Mouse (Mus musculus) lung, embryonic 14.5 days (tissue): ENCODE measurements around the gene Lcn6. TPM values are rescaled to one million over a fixed set of nuclear protein-coding genes. Genes with fewer than 3 reads are reported as not detected.
A peak's percentile ranks its signal among the peaks of the same experiment; 100 is the strongest.

Source experiments
- ATAC-seq: fragments of 200-750 bp; cut with Nextera tagmentation; 2 replicates; pipeline ENCODE4 v1.8.0; 2017; ENCODE audit warnings: mild to moderate bottlenecking, moderate TSS enrichment, moderate library complexity; ENCODE audit not compliant: insufficient read depth
- DNase-seq: peaks from one replicate; pipeline ENCODE4 v3.0.0-alpha.2; 2015
- H3K27ac ChIP-seq: fragments of 300-500 bp; sonication (generic); 2 replicates; pipeline ENCODE4 v1.5.1; 2014; ENCODE audit warnings: low read depth, mild to moderate bottlenecking, moderate library complexity
- H3K27me3 ChIP-seq: fragments of 300-500 bp; sonication (generic); 2 replicates; pipeline ENCODE4 v1.6.1; 2014; ENCODE audit warnings: low read length, control low read depth; ENCODE audit not compliant: insufficient read depth
- H3K36me3 ChIP-seq: fragments of 300-500 bp; sonication (generic); 2 replicates; pipeline ENCODE4 v1.6.1; 2014; ENCODE audit warnings: control low read depth; ENCODE audit not compliant: insufficient read depth
- H3K4me1 ChIP-seq: fragments of 300-500 bp; sonication (generic); 2 replicates; pipeline ENCODE4 v1.6.1; 2014; ENCODE audit warnings: antibody characterized with exemption, control low read depth; ENCODE audit not compliant: insufficient read depth
- H3K4me2 ChIP-seq: fragments of 300-500 bp; sonication (generic); 2 replicates; pipeline ENCODE4 v1.6.1; 2014; ENCODE audit warnings: mild to moderate bottlenecking
- H3K4me3 ChIP-seq: fragments of 300-500 bp; sonication (generic); 2 replicates; pipeline ENCODE4 v1.5.1; 2014; ENCODE audit warnings: low read depth, low read length
- H3K9ac ChIP-seq: fragments of 300-500 bp; sonication (generic); 2 replicates; pipeline ENCODE4 v1.6.1; 2014
- H3K9me3 ChIP-seq: fragments of 300-500 bp; sonication (generic); 2 replicates; pipeline ENCODE4 v1.6.1; 2016; ENCODE audit warnings: low read depth, low read length, control low read depth
- CTCF ChIP-seq: IDR thresholded peaks from 2 replicates; pipeline ENCODE4 v1.5.1; 2016; ENCODE audit warnings: antibody characterized with exemption, low read depth
- whole genome bisulfite sequencing: fragments of 180-500 bp; shearing (Covaris S2); extraction: QIAGEN DNeasy Blood & Tissue Kit; methylation state at CpG from one replicate; pipeline ENCODE4 v1.1.7; 2014; 5-methylcytosine and 5-hydroxymethylcytosine counted together
- polyA plus RNA-seq: library from polyadenylated mRNA; unstranded; fragments of >200 nt; fragmentation: Nextera tagmentation; extraction: Ambion mirVana; gene quantifications from 2 replicates; pipeline ENCODE4 v1.2.1, GENCODE M21; 2014

Lcn6 gene
- polyA plus RNA-seq, 1 experiment from 2014 or later: not detected

GRCm38 (mm10) chr2:25654502-25654901 is 22.1 kb upstream of the Lcn6 start:
- H3K9me3 ChIP-seq: no peaks in the 10 kb centered on the region
- no peaks in the 10 kb centered on the region for H3K4me1 ChIP-seq
- no peaks in the 10 kb centered on the region for H3K36me3 ChIP-seq
- DNase-seq (peak; percentile 52), ATAC-seq (peak; percentile 73; the same call in 1 of the 2 replicates)
- 0 out of 2 replicates have a peak overlapping the region, but pooled peaks have one; percentile 12 for H3K4me2 ChIP-seq
- H3K27me3 ChIP-seq: no peaks in the 10 kb centered on the region
- H3K27ac ChIP-seq: peak overlapping the region; percentile 65
- H3K9ac ChIP-seq: 0 out of 2 replicates have a peak overlapping the region, but pooled peaks have one; percentile 25
- WGBS: 41% methylated on average over 1 of the region's 1 CpGs
- H3K4me3 ChIP-seq: no peak overlapping the region
- no peak for TF ChIP-seq CTCF

GRCm38 (mm10) chr2:25656691-25657090 is 19.9 kb upstream of the Lcn6 start:
- Histone ChIP-seq H3K27me3 (no peaks in the 10 kb centered on the region), H3K27ac (no peak overlapping the region), H3K36me3 (no peaks in the 10 kb centered on the region), H3K9ac (no peak overlapping the region), H3K4me1 (no peaks in the 10 kb centered on the region), H3K9me3 (no peaks in the 10 kb centered on the region), H3K4me3 (no peak overlapping the region), H3K4me2 (no peak overlapping the region)
- no peak for ATAC-seq
- DNase-seq: no peak
- TF ChIP-seq CTCF: no peak
- 79% methylated on average over 4 of the region's 4 CpGs for WGBS

- WGBS: 81% methylated on average over 4 of the region's 4 CpGs
- ATAC-seq (no peak), DNase-seq (no peak)
- Histone ChIP-seq H3K9ac (no peak overlapping the region), H3K4me3 (no peak overlapping the region), H3K27ac (no peak overlapping the region), H3K36me3 (no peaks in the 10 kb centered on the region), H3K27me3 (no peaks in the 10 kb centered on the region), H3K4me2 (no peak overlapping the region), H3K4me1 (no peaks in the 10 kb centered on the region), H3K9me3 (no peaks in the 10 kb centered on the region)
- no peak for TF ChIP-seq CTCF
Measured at GRCm38 (mm10) chr2:25657246-25657645, 19.3 kb upstream of the Lcn6 start.

GRCm38 (mm10) chr2:25657652-25658051 is 18.9 kb upstream of the Lcn6 start, which contains the start of gene Lcn5:
Lcn5 (plus strand) TSS chr2:25657952.
- no peak for DNase-seq
- H3K9me3 ChIP-seq: no peaks in the 10 kb centered on the region
- H3K4me3 ChIP-seq: no peak within 1 kb of the TSS
- H3K27ac ChIP-seq: no peak within 1 kb of the TSS
- H3K36me3 ChIP-seq: no peaks in the 10 kb centered on the region
- no peaks in the 10 kb centered on the region for H3K27me3 ChIP-seq
- H3K9ac ChIP-seq: no peak within 1 kb of the TSS
- no peak for ATAC-seq
- no peak within 1 kb of the TSS for H3K4me2 ChIP-seq
- no peak for TF ChIP-seq CTCF
- H3K4me1 ChIP-seq: no peaks in the 10 kb centered on the region

GRCm38 (mm10) chr2:25660279-25660678 is 16.3 kb upstream of the Lcn6 start:
- no peak for TF ChIP-seq CTCF
- no peaks in the 10 kb centered on the region for H3K9me3 ChIP-seq
- H3K36me3 ChIP-seq: no peaks in the 10 kb centered on the region
- no peaks in the 10 kb centered on the region for H3K4me1 ChIP-seq
- H3K9ac ChIP-seq: no peak overlapping the region
- H3K4me2 ChIP-seq: no peak overlapping the region
- no peaks in the 10 kb centered on the region for H3K27me3 ChIP-seq
- 86% methylated on average over 8 of the region's 8 CpGs for WGBS
- no peak overlapping the region for H3K27ac ChIP-seq
- ATAC-seq (no peak), DNase-seq (no peak)
- H3K4me3 ChIP-seq: no peak overlapping the region

- Histone ChIP-seq H3K4me2 (no peak overlapping the region), H3K27me3 (no peaks in the 10 kb centered on the region), H3K4me1 (no peaks in the 10 kb centered on the region), H3K4me3 (no peak overlapping the region), H3K27ac (no peak overlapping the region), H3K9ac (no peak overlapping the region), H3K36me3 (no peaks in the 10 kb centered on the region), H3K9me3 (no peaks in the 10 kb centered on the region)
- DNase-seq (no peak), ATAC-seq (no peak)
- WGBS: 84% methylated on average over 6 of the region's 6 CpGs
- no peak for TF ChIP-seq CTCF
Measured at GRCm38 (mm10) chr2:25661245-25661970, 15.2 kb upstream of the Lcn6 start.

GRCm38 (mm10) chr2:25663511-25663910 is 13.1 kb upstream of the Lcn6 start:
- H3K4me3 ChIP-seq: no peak overlapping the region
- no peak overlapping the region for H3K9ac ChIP-seq
- no peaks in the 10 kb centered on the region for H3K9me3 ChIP-seq
- no peaks in the 10 kb centered on the region for H3K36me3 ChIP-seq
- WGBS: 35% methylated on average over 1 of the region's 1 CpGs
- peak; percentile 70 for TF ChIP-seq CTCF
- ATAC-seq: no peak
- peak; percentile 65 for DNase-seq
- no peak overlapping the region for H3K4me2 ChIP-seq
- no peaks in the 10 kb centered on the region for H3K4me1 ChIP-seq
- no peak overlapping the region for H3K27ac ChIP-seq
- no peaks in the 10 kb centered on the region for H3K27me3 ChIP-seq
